Mouse (Mus musculus) c-Kit-positive CD71-positive TER-119-positive erythroid progenitor cells, embryonic 14.5 days (primary cell): ENCODE data around the gene Gins3.
"Not testable (repeated sequence)": the region's sequence is repeated elsewhere in the genome, so short reads cannot be mapped to it uniquely, and the experiment has no call there.

Experiments
- DNase-seq: peaks from one replicate; pipeline ENCODE4 v3.0.0-alpha.2; 2013; ENCODE audit warnings: low spot score

Gins3 gene

GRCm38 (mm10) chr8:95633262-95634062, at the start of gene Gins3:
Gins3 (plus strand) TSS chr8:95633453.
- peak; percentile 91 for DNase-seq

GRCm38 (mm10) chr8:95587339-95587738, 45.9 kb upstream of the Gins3 start:
- no peak for DNase-seq

- no peak for DNase-seq
Observed at GRCm38 (mm10) chr8:95589282-95589681, 44.0 kb upstream of the Gins3 start.

GRCm38 (mm10) chr8:95590539-95590938, 42.7 kb upstream of the Gins3 start:
- no peak for DNase-seq

GRCm38 (mm10) chr8:95592131-95592780, 41.0 kb upstream of the Gins3 start:
- DNase-seq = peak; percentile 64

DNA sequence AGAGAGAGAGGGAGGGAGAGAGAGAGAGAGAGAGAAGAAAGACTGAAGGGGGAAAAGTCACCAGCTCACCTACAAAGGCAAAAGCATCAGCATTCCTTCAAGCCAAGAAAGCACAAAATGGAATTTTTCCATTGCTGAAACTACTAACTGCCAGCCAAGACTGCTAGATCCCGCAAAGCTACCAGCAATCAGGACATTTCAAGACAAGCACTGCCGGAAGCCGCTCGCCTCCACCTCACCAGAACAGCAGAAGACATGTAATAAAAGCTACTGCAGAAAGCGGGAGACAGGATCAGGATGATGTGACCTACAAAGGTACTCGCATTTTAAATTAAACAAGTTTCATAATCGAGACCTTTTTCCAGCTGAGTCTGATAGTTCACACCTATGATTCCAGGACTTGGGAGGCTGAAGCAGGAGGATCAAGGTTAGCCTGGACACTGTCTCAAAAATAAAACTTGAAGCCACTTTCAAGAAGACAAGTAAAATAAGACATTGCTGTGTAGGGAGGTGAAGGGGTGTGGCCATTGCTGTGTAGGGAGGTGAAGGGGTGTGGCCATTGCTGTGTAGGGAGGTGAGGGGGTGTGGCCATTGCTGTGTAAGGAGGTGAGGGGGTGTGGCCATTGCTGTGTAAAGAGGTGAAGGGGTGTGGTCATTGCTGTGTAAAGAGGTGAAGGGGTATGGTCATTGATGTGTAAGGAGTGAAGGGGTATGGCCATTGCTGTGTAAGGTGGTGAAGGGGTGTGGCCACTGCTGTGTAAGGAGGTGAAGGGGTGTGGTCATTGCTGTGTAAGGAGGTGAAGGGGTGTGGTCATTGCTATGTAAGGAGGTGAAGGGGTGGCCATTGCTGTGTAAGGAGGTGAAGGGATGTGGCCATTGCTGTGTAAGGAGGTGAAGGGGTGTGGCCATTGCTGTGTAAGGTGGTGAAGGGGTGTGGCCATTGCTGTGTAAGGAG, 39.5 kb upstream of the Gins3 start:
- no peak for DNase-seq

DNA sequence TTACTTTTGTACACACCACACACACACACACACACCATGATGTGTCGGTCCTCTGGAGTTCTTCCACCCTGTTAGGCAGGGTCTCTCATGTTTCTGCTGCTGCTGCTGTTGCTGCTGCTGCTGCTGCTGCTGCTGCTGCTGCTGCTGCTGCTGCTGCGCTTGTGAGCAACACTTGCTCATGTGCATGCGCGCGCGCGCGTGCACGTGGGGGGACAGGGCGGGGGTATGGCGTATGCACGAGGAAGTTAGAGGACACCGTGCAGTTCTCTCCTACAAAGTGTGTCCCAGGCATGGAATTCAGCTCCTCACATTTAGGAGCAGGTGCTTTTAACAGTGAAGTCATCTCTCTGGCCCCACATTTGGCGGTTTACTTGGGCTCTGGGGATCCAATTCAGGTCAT, 38.1 kb upstream of the Gins3 start:
- no peak for DNase-seq

GRCm38 (mm10) chr8:95596841-95597241, 36.4 kb upstream of the Gins3 start:
- no peak for DNase-seq

DNA sequence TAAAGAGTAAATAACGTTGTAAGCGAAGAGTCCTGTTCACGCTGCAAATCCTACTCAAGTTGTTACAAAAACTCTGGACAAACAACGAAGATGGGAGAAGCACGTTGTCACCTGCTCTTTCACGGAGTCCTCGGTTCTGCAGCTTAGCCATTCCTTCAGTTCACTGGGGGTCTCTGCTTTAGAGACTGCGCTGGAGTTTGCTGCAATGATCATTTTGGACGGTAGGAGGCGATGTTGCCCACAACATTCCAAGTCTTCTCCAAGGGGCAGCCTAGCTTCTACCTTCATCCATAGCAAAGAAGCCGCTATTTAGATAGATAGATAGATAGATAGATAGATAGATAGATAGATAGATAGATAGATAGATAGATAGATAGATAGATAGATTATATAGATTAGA, 33.4 kb upstream of the Gins3 start:
- DNase-seq = peak; percentile 51

DNA sequence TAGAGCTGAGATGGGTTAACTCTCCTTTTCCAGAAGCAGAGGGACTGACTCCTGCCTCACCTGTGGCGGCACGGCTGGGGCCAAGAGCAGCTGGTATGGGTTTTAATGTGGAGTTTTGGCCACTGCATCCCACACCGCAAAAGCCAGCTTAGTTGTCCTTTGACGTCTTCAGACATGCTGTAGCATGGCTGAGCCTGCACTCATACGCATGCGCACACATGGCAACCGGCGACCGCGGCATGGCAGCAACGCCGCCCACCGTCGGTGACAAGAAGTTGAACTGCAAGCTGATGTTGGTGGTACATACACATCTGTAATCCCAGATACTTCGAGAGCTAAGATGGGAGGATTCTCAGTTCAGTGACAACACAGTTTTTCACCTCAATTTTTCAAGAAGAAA, 31.9 kb upstream of the Gins3 start:
- no peak for DNase-seq

GRCm38 (mm10) chr8:95602168-95602567, 31.1 kb upstream of the Gins3 start:
- no peak for DNase-seq

DNA sequence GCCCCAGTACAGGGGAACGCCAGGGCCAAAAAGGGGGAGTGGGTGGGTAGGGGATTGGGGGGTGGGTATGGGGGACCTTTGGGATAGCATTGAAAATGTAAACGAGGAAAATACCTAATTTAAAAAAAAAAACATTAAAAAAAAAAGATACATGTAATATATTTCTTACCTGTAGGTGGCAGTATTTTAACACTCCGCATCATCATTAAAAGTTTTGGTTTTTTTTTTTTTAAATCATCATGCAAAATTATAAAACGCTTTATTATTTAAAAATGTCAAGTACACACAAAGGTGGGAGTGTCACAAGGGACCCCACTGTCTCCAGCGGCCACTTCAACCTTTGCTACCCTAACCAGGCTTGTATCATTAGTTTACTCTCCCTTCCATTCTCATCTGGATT, 26.7 kb upstream of the Gins3 start:
- DNase-seq = not testable (repeated sequence)

- no peak for DNase-seq
Observed at GRCm38 (mm10) chr8:95607210-95607609, 26.0 kb upstream of the Gins3 start.

- DNase-seq = no peak
Observed at GRCm38 (mm10) chr8:95609406-95609805, 23.8 kb upstream of the Gins3 start.

DNA sequence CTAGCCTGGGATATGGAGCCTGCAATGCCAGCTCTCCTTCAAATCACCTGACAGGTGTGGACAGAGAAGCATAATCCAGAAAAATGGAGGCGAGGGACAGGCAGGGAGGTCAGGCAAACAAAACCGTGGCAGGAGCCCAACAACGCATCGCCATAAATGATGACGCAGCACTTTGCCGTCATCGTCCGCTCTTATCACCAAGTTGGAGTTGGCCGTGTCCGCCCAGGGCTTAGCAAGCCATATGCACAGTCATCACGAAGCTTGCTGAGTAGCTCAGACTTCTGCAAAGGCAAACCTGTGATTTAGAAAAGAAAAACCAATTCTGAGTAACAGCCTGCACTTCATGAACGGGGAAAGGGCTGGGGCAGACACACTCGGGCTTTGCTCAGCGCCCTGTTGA, 22.5 kb upstream of the Gins3 start:
- DNase-seq = no peak

GRCm38 (mm10) chr8:95611769-95612168, 21.5 kb upstream of the Gins3 start:
- no peak for DNase-seq

GRCm38 (mm10) chr8:95616383-95616782, 16.9 kb upstream of the Gins3 start:
- DNase-seq = no peak

DNA sequence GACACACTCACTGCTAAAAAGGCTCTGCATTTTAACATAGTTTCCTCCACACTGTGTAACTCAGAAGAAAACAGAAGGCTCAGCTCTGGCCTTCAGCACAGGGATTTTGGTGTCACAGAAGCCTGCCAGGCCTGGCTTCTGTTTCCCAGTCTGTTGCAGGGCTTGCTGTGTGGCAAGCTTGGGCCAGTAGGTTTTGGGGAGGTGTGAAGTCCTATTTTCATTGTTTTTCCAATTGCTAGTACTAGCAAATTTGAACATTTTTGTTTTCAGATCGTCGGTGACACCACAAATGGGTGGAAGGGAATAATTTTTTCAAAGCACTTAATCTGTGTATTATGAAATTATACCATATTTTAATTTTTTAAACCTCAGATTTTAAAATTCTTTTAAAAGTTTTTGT, 13.2 kb upstream of the Gins3 start:
- no peak for DNase-seq

DNA sequence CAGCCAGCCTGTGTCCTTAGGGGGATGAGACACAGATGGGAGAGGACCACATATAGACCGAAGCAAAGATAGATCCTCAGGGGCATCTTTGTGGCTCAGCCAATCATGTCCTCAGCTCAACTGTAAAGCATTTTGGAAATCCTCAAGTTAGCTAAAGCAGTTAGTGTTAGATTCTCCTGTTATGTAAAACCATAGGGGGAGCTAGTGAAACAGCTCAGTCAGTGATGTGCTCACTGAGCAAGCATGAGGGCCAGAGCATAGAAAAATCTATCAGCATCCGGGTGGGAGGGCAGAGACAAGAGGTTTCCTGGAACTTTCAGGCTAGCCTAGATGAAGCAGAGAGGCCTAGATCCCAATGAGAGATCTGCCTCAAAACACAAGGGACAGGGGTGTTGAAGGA, 8.4 kb upstream of the Gins3 start:
- DNase-seq = no peak

DNA sequence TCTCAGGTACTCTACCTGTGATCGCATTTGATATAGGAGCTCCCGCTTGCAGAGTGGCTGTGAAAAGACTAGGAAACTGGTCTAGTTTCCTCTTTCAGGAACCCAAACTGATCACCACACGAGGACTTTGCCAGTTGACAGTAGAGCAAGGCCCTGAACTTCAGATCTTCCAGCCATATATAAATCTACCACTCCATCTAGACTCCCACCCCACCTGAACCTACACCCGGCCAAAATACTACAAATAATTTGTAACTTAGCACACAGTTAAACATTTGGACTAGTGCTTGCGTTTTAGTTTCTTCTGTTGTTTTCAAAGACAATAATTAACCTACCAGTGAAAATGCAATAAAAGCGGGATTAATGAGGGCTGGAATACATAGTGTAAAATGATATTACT, 413 bp upstream of the Gins3 start:
- no peak for DNase-seq

DNA sequence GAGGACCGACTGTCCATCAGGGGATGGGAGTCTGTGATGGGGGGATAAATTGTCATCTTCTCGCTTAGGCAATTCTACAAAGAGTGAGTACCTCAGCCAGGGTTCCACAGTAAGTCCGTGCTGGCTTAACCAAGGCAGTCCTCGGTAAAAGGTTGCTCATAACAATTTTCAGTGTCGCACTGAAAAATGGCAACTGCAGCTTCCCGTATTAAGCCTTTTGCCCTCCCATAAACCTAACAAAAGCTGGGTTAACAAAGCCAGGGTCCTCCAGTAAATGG, 749 bp downstream of the Gins3 start:
- peak; percentile 6 for DNase-seq

DNA sequence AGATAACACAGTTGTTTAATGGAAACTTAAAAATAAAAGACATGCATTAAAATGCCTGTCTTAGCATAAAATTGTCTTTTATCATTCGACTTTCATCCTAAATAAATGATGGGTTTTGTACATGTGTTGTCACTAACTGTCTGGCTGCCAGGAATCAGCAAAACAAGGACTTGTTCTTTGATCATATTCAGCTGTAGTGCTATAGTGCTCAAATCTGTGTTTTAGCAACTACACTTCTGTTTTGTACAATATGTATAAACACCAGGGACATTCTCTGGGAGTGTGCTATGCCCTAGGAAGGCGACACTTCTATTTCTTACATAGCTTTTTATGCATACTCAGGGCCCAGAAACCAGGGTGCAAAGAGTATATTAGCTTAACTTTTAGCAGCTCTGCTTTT, 11.7 kb downstream of the Gins3 start:
- DNase-seq = no peak

- DNase-seq = no peak
Observed at GRCm38 (mm10) chr8:95648251-95648650, 15.0 kb downstream of the Gins3 start.
